Mouse (Mus musculus) intestine, postnatal 0 days (tissue): Measurements from ENCODE around the gene Cfap157. TPM values are rescaled to one million over a fixed set of nuclear protein-coding genes. Genes with fewer than 3 reads are reported as not detected.

Experiments
- ATAC-seq: fragments of 200-750 bp; cut with Nextera tagmentation; 2 replicates; pipeline ENCODE4 v1.8.0; 2017; ENCODE audit warnings: mild to moderate bottlenecking, moderate TSS enrichment, moderate library complexity
- H3K27ac ChIP-seq: fragments of 300-500 bp; sonication (generic); 2 replicates; pipeline ENCODE4 v1.5.1; 2014; ENCODE audit warnings: mild to moderate bottlenecking, low read depth, low read length, moderate library complexity
- H3K27me3 ChIP-seq: fragments of 300-500 bp; sonication (generic); replicated peaks from 2 replicates; pipeline ENCODE4 v1.6.1; 2014; ENCODE audit warnings: low read length, mixed read lengths; ENCODE audit not compliant: control insufficient read depth, insufficient read depth
- H3K36me3 ChIP-seq: fragments of 300-500 bp; sonication (generic); 2 replicates; pipeline ENCODE4 v1.6.1; 2014; ENCODE audit warnings: mild to moderate bottlenecking, moderate library complexity; ENCODE audit not compliant: control insufficient read depth, insufficient read depth
- H3K4me1 ChIP-seq: fragments of 300-500 bp; sonication (generic); replicated peaks from 2 replicates; pipeline ENCODE4 v1.6.1; 2014; ENCODE audit warnings: antibody characterized with exemption, low read length, mixed read lengths; ENCODE audit not compliant: control insufficient read depth, insufficient read depth
- H3K4me2 ChIP-seq: fragments of 300-500 bp; sonication (generic); replicated peaks from 2 replicates; pipeline ENCODE4 v1.6.1; 2014; ENCODE audit warnings: low read depth, mild to moderate bottlenecking, moderate library complexity
- H3K4me3 ChIP-seq: fragments of 300-500 bp; sonication (generic); 2 replicates; pipeline ENCODE4 v1.5.1; 2014; ENCODE audit warnings: low read depth, low read length
- H3K9ac ChIP-seq: fragments of 300-500 bp; sonication (generic); 2 replicates; pipeline ENCODE4 v1.6.1; 2014; ENCODE audit warnings: mild to moderate bottlenecking, low read depth, low read length
- H3K9me3 ChIP-seq: fragments of 300-500 bp; sonication (generic); 2 replicates; pipeline ENCODE4 v1.6.1; 2016; ENCODE audit warnings: mixed run types; ENCODE audit not compliant: control insufficient read depth
- CTCF ChIP-seq: sonication (generic); IDR thresholded peaks from 2 replicates; pipeline ENCODE4 v1.5.1; 2016; ENCODE audit warnings: low read depth, mild to moderate bottlenecking, control low read depth, antibody characterized with exemption, moderate library complexity
- WGBS: fragments of 180-500 bp; shearing (Covaris S2); extraction: QIAGEN DNeasy Blood & Tissue Kit; methylation state at CpG from one replicate; pipeline ENCODE4 v1.1.7; 2014; 5-methylcytosine and 5-hydroxymethylcytosine counted together
- polyA plus RNA-seq: library from polyadenylated mRNA; unstranded; fragments of >200 nt; fragmentation: Nextera tagmentation; extraction: Ambion mirVana; gene quantifications from 2 replicates; pipeline ENCODE4 v1.2.1, GENCODE M21; 2015

The Cfap157 gene
- polyA plus RNA-seq, 1 experiment from 2014 or later = 0.76 TPM

- H3K4me2 ChIP-seq = no peak overlapping the region
- H3K4me1 ChIP-seq = no peaks in the 10 kb centered on the region
- H3K36me3 ChIP-seq = no peaks in the 10 kb centered on the region
- H3K27me3 ChIP-seq = no peaks in the 10 kb centered on the region
- WGBS = 49% methylated on average over 11 of the region's 11 CpGs
- H3K27ac ChIP-seq = no peak overlapping the region
- no peak for ATAC-seq
- H3K9ac ChIP-seq = no peak overlapping the region
- TF ChIP-seq CTCF = no peak
- no peaks in the 10 kb centered on the region for H3K9me3 ChIP-seq
- no peak overlapping the region for H3K4me3 ChIP-seq
Observed at GRCm38 (mm10) chr2:32823153-32823552, 38.9 kb upstream of the Cfap157 start.

- no peak for TF ChIP-seq CTCF
- ATAC-seq = no peak
- H3K9me3 ChIP-seq = no peaks in the 10 kb centered on the region
- H3K27me3 ChIP-seq = no peaks in the 10 kb centered on the region
- H3K4me1 ChIP-seq = no peaks in the 10 kb centered on the region
- no peaks in the 10 kb centered on the region for H3K36me3 ChIP-seq
- no peak overlapping the region for H3K27ac ChIP-seq
- H3K9ac ChIP-seq = no peak overlapping the region
- 82% methylated on average over 6 of the region's 6 CpGs for WGBS
- no peak overlapping the region for H3K4me3 ChIP-seq
- no peak overlapping the region for H3K4me2 ChIP-seq
Observed at GRCm38 (mm10) chr2:32822643-32823042, 38.4 kb upstream of the Cfap157 start.

GRCm38 (mm10) chr2:32821041-32821802 lies 37.0 kb upstream of the Cfap157 start:
- WGBS = 62% methylated on average over 11 of the region's 11 CpGs
- Histone ChIP-seq H3K9ac (no peak overlapping the region), H3K4me3 (no peak overlapping the region), H3K9me3 (no peaks in the 10 kb centered on the region), H3K27ac (no peak overlapping the region), H3K4me1 (no peaks in the 10 kb centered on the region), H3K27me3 (no peaks in the 10 kb centered on the region), H3K36me3 (no peaks in the 10 kb centered on the region), H3K4me2 (no peak overlapping the region)
- peak; percentile 76 for TF ChIP-seq CTCF
- ATAC-seq = no peak

- Histone ChIP-seq H3K36me3 (no peaks in the 10 kb centered on the region), H3K27ac (no peak overlapping the region), H3K4me2 (no peak overlapping the region), H3K27me3 (no peaks in the 10 kb centered on the region), H3K4me1 (no peaks in the 10 kb centered on the region), H3K4me3 (no peak overlapping the region), H3K9me3 (no peaks in the 10 kb centered on the region), H3K9ac (no peak overlapping the region)
- TF ChIP-seq CTCF = no peak
- ATAC-seq = no peak
- 95% methylated on average over 5 of the region's 5 CpGs for WGBS
Observed at GRCm38 (mm10) chr2:32818208-32818607, 34.0 kb upstream of the Cfap157 start.

GRCm38 (mm10) chr2:32817589-32817988 lies 33.4 kb upstream of the Cfap157 start:
- no peak overlapping the region for H3K27ac ChIP-seq
- H3K9me3 ChIP-seq = no peaks in the 10 kb centered on the region
- no peak overlapping the region for H3K9ac ChIP-seq
- no peaks in the 10 kb centered on the region for H3K4me1 ChIP-seq
- ATAC-seq = no peak
- H3K4me3 ChIP-seq = no peak overlapping the region
- WGBS = 75% methylated on average over 7 of the region's 7 CpGs
- no peaks in the 10 kb centered on the region for H3K36me3 ChIP-seq
- TF ChIP-seq CTCF = no peak
- no peaks in the 10 kb centered on the region for H3K27me3 ChIP-seq
- no peak overlapping the region for H3K4me2 ChIP-seq

GRCm38 (mm10) chr2:32816946-32817581 lies 32.8 kb upstream of the Cfap157 start:
- Histone ChIP-seq H3K4me1 (no peaks in the 10 kb centered on the region), H3K9ac (no peak overlapping the region), H3K36me3 (no peaks in the 10 kb centered on the region), H3K4me3 (no peak overlapping the region), H3K9me3 (no peaks in the 10 kb centered on the region), H3K27me3 (no peaks in the 10 kb centered on the region), H3K4me2 (no peak overlapping the region), H3K27ac (no peak overlapping the region)
- WGBS = 33% methylated on average over 17 of the region's 17 CpGs
- peak; percentile 11; the same call in 1 of the 2 replicates for ATAC-seq
- TF ChIP-seq CTCF = no peak
